Mouse (Mus musculus) brain, embryonic 14.5 days (tissue): ENCODE measurements around the gene Slc7a1.

Experiments
- CTCF ChIP-seq: fragments of 200-500 bp; IDR thresholded peaks from 2 replicates; pipeline ENCODE4 v1.5.1; 2012; ENCODE audit warnings: inconsistent platforms, mild to moderate bottlenecking, moderate library complexity, borderline replicate concordance; ENCODE audit not compliant: insufficient read depth, insufficient read length; ENCODE audit errors: extremely low read depth
- POLR2A ChIP-seq: fragments of 200-500 bp; IDR thresholded peaks from 2 replicates; pipeline ENCODE4 v1.6.1; 2012; ENCODE audit warnings: mild to moderate bottlenecking, inconsistent platforms, borderline replicate concordance; ENCODE audit not compliant: poor library complexity, insufficient read depth, insufficient read length, severe bottlenecking; ENCODE audit errors: extremely low read depth

DNA sequence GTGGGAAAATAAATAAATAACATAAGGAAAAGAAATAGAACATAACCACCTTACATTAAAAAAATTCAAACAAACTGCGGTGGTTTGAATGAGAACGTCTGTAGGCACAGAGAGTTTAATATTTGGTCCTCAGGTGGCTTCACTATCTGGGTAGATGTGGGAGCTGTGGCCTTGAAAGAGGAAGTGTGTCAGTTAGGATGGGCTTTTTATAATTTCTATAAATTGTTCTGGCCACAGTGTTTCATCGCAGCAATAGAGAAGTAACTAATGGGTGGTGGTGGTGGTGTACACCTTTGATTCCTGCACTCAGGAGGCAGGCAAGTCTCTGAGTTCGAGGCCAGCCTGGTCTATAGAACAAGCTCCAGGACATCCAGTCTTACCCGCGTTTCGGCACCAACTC lies 4.8 kb upstream of the Slc7a1 start:
- TF ChIP-seq CTCF (no peak), POLR2A (no peak)
